Mouse (Mus musculus) kidney, adult 2 months (tissue): ENCODE measurements at regions not wholly inside any gene's neighbourhood (a gene's known extent, or its start where the extent isn't known, plus 50 kb on each side); places are given as distances from the start of the nearest gene placed in this dataset.

Source experiments
- CTCF ChIP-seq: fragments of 200-500 bp; conservative IDR thresholded peaks from 2 replicates; pipeline ENCODE4 v1.5.1; 2011; ENCODE audit warnings: low read depth, mild to moderate bottlenecking, control low read depth, low read length, moderate library complexity, mixed read lengths; ENCODE audit not compliant: insufficient read depth, insufficient read length
- POLR2A ChIP-seq: fragments of 200-500 bp; IDR thresholded peaks from one replicate; pipeline ENCODE4 v1.6.1; 2011; ENCODE audit warnings: low read depth, low read length, control low read depth

DNA sequence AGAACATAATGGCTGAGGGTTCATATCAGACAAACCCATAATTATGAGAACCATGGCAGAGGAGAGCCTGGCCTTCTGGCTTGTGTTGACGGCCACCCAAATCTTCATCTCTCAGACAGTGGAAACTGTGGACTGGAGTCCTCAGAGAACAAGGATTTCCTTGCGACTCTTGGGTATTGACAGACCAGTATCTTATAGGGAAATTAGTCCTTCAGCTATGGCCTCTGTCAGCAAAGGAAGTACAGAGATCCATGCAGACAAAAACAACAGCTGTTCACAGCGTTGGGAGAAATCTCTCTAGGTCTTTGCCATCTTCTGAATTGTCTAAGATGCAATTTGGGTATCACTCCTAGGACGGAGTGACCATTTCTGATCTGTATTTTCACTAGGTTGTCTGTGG is 53.0 kb upstream of the Prickle1 start:
- TF ChIP-seq POLR2A, result no peak
- no peak for TF ChIP-seq CTCF
